ENCODE assay signal across 10 mouse cellular contexts in genomic region chr13:65310849-65311248, GRCm38 (mm10). TPM values are rescaled to one million over a fixed set of nuclear protein-coding genes. Genes with fewer than 3 reads are reported as not detected.
DNase-seq lines count a peak whose midpoint lies in the region; ATAC-seq and TF ChIP-seq lines count a peak whose summit lies in the region.
"Not testable (repeated sequence)": the region's sequence is repeated elsewhere in the genome, so short reads cannot be mapped to it uniquely, and the experiment has no call there.
"Had no signal": no experiment of that assay in that cellular context is flagged by ENCODE, and none has a peak within 500 bp of the region (broad histone marks: within the 10 kb centered on the region; RNA-seq: fewer than 3 reads in every experiment).

No protein-coding gene starts in this region.

- peaks cover 18% of the 10 kb centered on the region for H3K9me3 ChIP-seq in CH12.LX (replicated peaks; ENCODE audit: low read length)
- peaks cover 24% of the 10 kb centered on the region; the same call in 1 of the 2 replicates for H3K9me3 ChIP-seq in embryonic facial prominence, embryonic 15.5 days (replicated peaks)
- peaks cover 13% of the 10 kb centered on the region for H3K9me3 ChIP-seq in heart, embryonic 16.5 days (replicated peaks; ENCODE audit: control insufficient read depth, low read length)
- H3K9me3 ChIP-seq in kidney, embryonic 15.5 days (replicated peaks); liver, embryonic 12.5 days (replicated peaks); stomach, embryonic 16.5 days (replicated peaks; ENCODE audit: control insufficient read depth, low read length): not testable (repeated sequence)
- peaks cover 18% of the 10 kb centered on the region for H3K9me3 ChIP-seq in midbrain, postnatal 0 days (ENCODE audit: low read length)

- in situ Hi-C loops in CH12.LX (cut with MboI; ENCODE audit: low pct_ligation_motif_present, low pct_unique_long_range_greater_than_20kb, low sequenced_read_pairs), result not testable (repeated sequence)

- H3K4me2 ChIP-seq in CH12.LX (ENCODE audit: insufficient read depth, low read depth, poor library complexity, severe bottlenecking), result not testable (repeated sequence)
- peak overlapping the region; percentile 36 for H3K4me2 ChIP-seq in embryonic facial prominence, embryonic 15.5 days (replicated peaks)
- peak overlapping the region; percentile 65 for H3K4me2 ChIP-seq in heart, embryonic 16.5 days (ENCODE audit: low read depth, low read length)
- H3K4me2 ChIP-seq in kidney, embryonic 15.5 days, result peak overlapping the region; percentile 51
- peak overlapping the region; percentile 66 for H3K4me2 ChIP-seq in liver, embryonic 12.5 days
- peak overlapping the region; percentile 42 for H3K4me2 ChIP-seq in midbrain, postnatal 0 days (ENCODE audit: low read depth, low read length, poor library complexity, severe bottlenecking)
- peak overlapping the region; percentile 44; the same call in 1 of the 2 replicates for H3K4me2 ChIP-seq in stomach, embryonic 16.5 days (ENCODE audit: low read depth, low read length)

- TF ChIP-seq RAD21 in CH12.LX (IDR thresholded peaks at IDR 0.05; ENCODE audit: low read depth, low read length), result peak; percentile 35

- not testable (repeated sequence) for H3K9ac ChIP-seq in CH12.LX (ENCODE audit: insufficient read depth, low read depth); embryonic facial prominence, embryonic 15.5 days; heart, embryonic 16.5 days (ENCODE audit: low read length); kidney, embryonic 15.5 days; liver, embryonic 12.5 days; midbrain, postnatal 0 days (replicated peaks; ENCODE audit: low read length, poor library complexity, severe bottlenecking); stomach, embryonic 16.5 days (ENCODE audit: low read length)

- H3K79me2 ChIP-seq in CH12.LX (replicated peaks; ENCODE audit: control insufficient read depth, extremely low read depth, insufficient read depth, poor library complexity, severe bottlenecking), result not testable (repeated sequence)

- 39% methylated on average over 12 of the region's 12 CpGs for WGBS in embryonic facial prominence, embryonic 15.5 days
- 32% methylated on average over 12 of the region's 12 CpGs for WGBS in heart, embryonic 16.5 days
- 34% methylated on average over 12 of the region's 12 CpGs for WGBS in kidney, embryonic 15.5 days
- 22% methylated on average over 12 of the region's 12 CpGs for WGBS in liver, embryonic 12.5 days (ENCODE audit: insufficient replicate concordance)
- WGBS in midbrain, postnatal 0 days, result 35% methylated on average over 12 of the region's 12 CpGs
- WGBS in stomach, embryonic 16.5 days, result 34% methylated on average over 12 of the region's 12 CpGs

- peak; percentile 11 to 49; a peak in 2 of 4 replicates for TF ChIP-seq CTCF in CH12.LX (conservative IDR thresholded peaks at IDR 0.05 in 1 of 2, IDR thresholded peaks at IDR 0.05 in 1 of 2; ENCODE audit: low read depth in 2 of 2, low read length in 2 of 2)
- peak; percentile 52 for TF ChIP-seq CTCF in midbrain, postnatal 0 days (IDR thresholded peaks at IDR 0.05)

- H3K36me3 ChIP-seq in CH12.LX (replicated peaks in 1 of 2; ENCODE audit: control insufficient read depth in 1 of 2, insufficient read depth in 1 of 2, low read length in 1 of 2); embryonic facial prominence, embryonic 15.5 days; heart, embryonic 16.5 days (ENCODE audit: control insufficient read depth, insufficient read depth); kidney, embryonic 15.5 days; liver, embryonic 12.5 days; midbrain, postnatal 0 days (ENCODE audit: insufficient read depth, low read length); stomach, embryonic 16.5 days (ENCODE audit: control insufficient read depth, insufficient read depth, low read length): not testable (repeated sequence)

- H3K27me3 ChIP-seq in CH12.LX (replicated peaks); embryonic facial prominence, embryonic 15.5 days; heart, embryonic 16.5 days (ENCODE audit: control insufficient read depth, insufficient read depth, low read length); kidney, embryonic 15.5 days; liver, embryonic 12.5 days (replicated peaks); midbrain, postnatal 0 days (ENCODE audit: insufficient read depth, low read length); stomach, embryonic 16.5 days (ENCODE audit: control insufficient read depth, insufficient read depth, low read length): not testable (repeated sequence)

- DNase-seq in CH12.LX (ENCODE audit: extremely low read depth), result peak; percentile 4
- peak; percentile 12 for DNase-seq in c-Kit-negative CD71-positive TER-119-positive erythroid progenitor cells, embryonic 14.5 days (ENCODE audit: low read depth, low spot score)
- peak; percentile 16 for DNase-seq in midbrain, postnatal 0 days (ENCODE audit: low spot score)

- not testable (repeated sequence) for ATAC-seq in embryonic facial prominence, embryonic 15.5 days (ENCODE audit: insufficient number of reproducible peaks, low FRiP score, low TSS enrichment, low read depth); heart, embryonic 16.5 days (replicated peaks; ENCODE audit: extremely low read depth, insufficient read depth, low FRiP score); kidney, embryonic 15.5 days (replicated peaks; ENCODE audit: low FRiP score); liver, embryonic 12.5 days; midbrain, postnatal 0 days (ENCODE audit: low FRiP score); stomach, embryonic 16.5 days (ENCODE audit: insufficient read depth, low FRiP score)

- not testable (repeated sequence) for H3K27ac ChIP-seq in CH12.LX (ENCODE audit: insufficient read depth, low read depth); embryonic facial prominence, embryonic 15.5 days (replicated peaks); heart, embryonic 16.5 days (ENCODE audit: low read length); kidney, embryonic 15.5 days; liver, embryonic 12.5 days; midbrain, postnatal 0 days (ENCODE audit: low read depth, low read length); stomach, embryonic 16.5 days (ENCODE audit: low read length)

- not testable (repeated sequence) for TF ChIP-seq POLR2A in CH12.LX (IDR thresholded peaks at IDR 0.05; ENCODE audit: low read depth, low read length)

- not testable (repeated sequence) for H3K4me3 ChIP-seq in CH12.LX (replicated peaks in 1 of 3; ENCODE audit: low read depth in 2 of 3, low read length in 2 of 3, poor library complexity in 1 of 3)
- H3K4me3 ChIP-seq in embryonic facial prominence, embryonic 15.5 days (replicated peaks), result 0 out of 2 replicates have a peak overlapping the region, but pooled peaks have one; percentile 8
- peak overlapping the region; percentile 33 for H3K4me3 ChIP-seq in heart, embryonic 16.5 days (ENCODE audit: low read length)
- peak overlapping the region; percentile 24 for H3K4me3 ChIP-seq in kidney, embryonic 15.5 days (replicated peaks)
- peak overlapping the region; percentile 27 for H3K4me3 ChIP-seq in liver, embryonic 12.5 days
- H3K4me3 ChIP-seq in midbrain, postnatal 0 days (ENCODE audit: low read depth, low read length), result peak overlapping the region; percentile 24
- peak overlapping the region; percentile 18 for H3K4me3 ChIP-seq in stomach, embryonic 16.5 days (replicated peaks; ENCODE audit: low read length)

- not testable (repeated sequence) for H3K4me1 ChIP-seq in CH12.LX (ENCODE audit: control insufficient read depth in 1 of 2, insufficient read depth in 2 of 2); embryonic facial prominence, embryonic 15.5 days; heart, embryonic 16.5 days (ENCODE audit: control insufficient read depth, insufficient read depth, low read length); kidney, embryonic 15.5 days; liver, embryonic 12.5 days; midbrain, postnatal 0 days (ENCODE audit: insufficient read depth, low read length); stomach, embryonic 16.5 days (ENCODE audit: control insufficient read depth, insufficient read depth, low read length)

- dilution Hi-C loops in CH12.LX (cut with MboI; ENCODE audit: extremely low pct_ligation_motif_present, extremely low pct_unique_long_range_greater_than_20kb, low sequenced_read_pairs), result not testable (repeated sequence)

- not testable (repeated sequence) for TF ChIP-seq EP300 in CH12.LX (IDR thresholded peaks at IDR 0.05; ENCODE audit: low read length)

RNA-seq across cellular contexts. Expression of gene Zfp369, which starts 32.2 kb away (rescaled TPM):
- 11.1 and 12.6 TPM in 2 replicates for total RNA-seq in CH12.LX (2012; rRNA removed)
- 9.9 and 10.3 TPM in 2 replicates for total RNA-seq in CH12.LX (2014; rRNA removed)
- 6.4 and 8.4 TPM in 2 replicates for polyA plus RNA-seq in CH12.LX (2012; ENCODE audit: insufficient read length, low read depth)
- polyA plus RNA-seq in embryonic facial prominence, embryonic 15.5 days (2015; fragmentation: Nextera tagmentation; extraction: Ambion mirVana), result 11.8 and 12.7 TPM in 2 replicates
- polyA plus RNA-seq in heart, embryonic 16.5 days (2015; fragmentation: Nextera tagmentation; extraction: Ambion mirVana), result 8.4 and 8.7 TPM in 2 replicates
- polyA plus RNA-seq in kidney, embryonic 15.5 days (2015; fragmentation: Nextera tagmentation; extraction: Ambion mirVana), result 10.4 and 11.0 TPM in 2 replicates
- polyA plus RNA-seq in liver, embryonic 12.5 days (2016; fragmentation: Nextera tagmentation; extraction: Ambion mirVana), result 6.0 and 6.4 TPM in 2 replicates
- 49.2 and 66.7 TPM in 2 replicates for total RNA-seq in midbrain, postnatal 0 days (2014; rRNA removed)
- 8.5 and 10.7 TPM in 2 replicates for polyA plus RNA-seq in midbrain, postnatal 0 days (2015; fragmentation: Nextera tagmentation; extraction: Ambion mirVana)
- 10.7 and 12.1 TPM in 2 replicates for polyA plus RNA-seq in stomach, embryonic 16.5 days (2015; fragmentation: Nextera tagmentation; extraction: Ambion mirVana)

RNA-seq across cellular contexts. Expression of gene Gm10775, which starts 51.5 kb away (rescaled TPM):
- total RNA-seq in CH12.LX (2012; rRNA removed), result not detected in 2 replicates
- total RNA-seq in CH12.LX (2014; rRNA removed), result not detected in 2 replicates
- not detected in 2 replicates for polyA plus RNA-seq in CH12.LX (2012; ENCODE audit: insufficient read length, low read depth)
- not detected in 2 replicates for polyA plus RNA-seq in embryonic facial prominence, embryonic 15.5 days (2015; fragmentation: Nextera tagmentation; extraction: Ambion mirVana)
- not detected in 2 replicates for polyA plus RNA-seq in heart, embryonic 16.5 days (2015; fragmentation: Nextera tagmentation; extraction: Ambion mirVana)
- polyA plus RNA-seq in kidney, embryonic 15.5 days (2015; fragmentation: Nextera tagmentation; extraction: Ambion mirVana), result not detected in 2 replicates
- not detected in 2 replicates for polyA plus RNA-seq in liver, embryonic 12.5 days (2016; fragmentation: Nextera tagmentation; extraction: Ambion mirVana)
- total RNA-seq in midbrain, postnatal 0 days (2014; rRNA removed), result 0.27 TPM in 1 of 2 replicates, not detected in the other
- 1.9 and 2.0 TPM in 2 replicates for polyA plus RNA-seq in midbrain, postnatal 0 days (2015; fragmentation: Nextera tagmentation; extraction: Ambion mirVana)
- polyA plus RNA-seq in stomach, embryonic 16.5 days (2015; fragmentation: Nextera tagmentation; extraction: Ambion mirVana), result not detected in 2 replicates
- total RNA-seq: gastrocnemius, postnatal 25 days had no signal
- polyA plus RNA-seq: macrophage had no signal
